Mouse (Mus musculus): ENCODE data around the gene Bahcc1.
A peak's percentile ranks its signal among the peaks of the same experiment; 100 is the strongest.

Gene Bahcc1

DNA sequence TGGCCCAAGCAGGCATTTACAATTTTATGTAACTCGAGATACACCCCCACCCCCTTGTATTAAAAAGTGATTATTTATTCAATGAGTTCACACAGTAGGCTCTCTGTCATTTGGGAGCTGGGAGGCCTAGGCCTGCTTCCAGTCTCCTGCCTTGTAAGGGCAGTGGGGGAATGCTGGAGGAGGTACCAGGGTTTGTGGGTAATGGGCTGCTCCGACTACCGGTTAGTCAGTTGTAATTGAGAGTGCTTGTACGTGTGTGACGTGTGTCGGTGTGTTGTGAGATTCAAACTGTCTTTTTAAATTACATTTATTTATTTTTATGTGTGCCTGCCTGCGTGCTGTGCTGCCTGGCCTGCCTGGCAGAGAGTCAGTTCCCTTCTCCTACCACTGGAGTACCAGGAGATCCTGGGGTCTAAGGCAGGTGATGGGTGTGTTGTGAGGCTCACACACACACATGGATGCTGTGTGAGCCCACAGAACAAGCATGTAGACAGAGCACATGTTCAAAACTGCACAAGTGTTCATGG, 3.8 kb upstream of the Bahcc1 start:
- DNase-seq (ENCODE audit: low spot score), result no peak

DNA sequence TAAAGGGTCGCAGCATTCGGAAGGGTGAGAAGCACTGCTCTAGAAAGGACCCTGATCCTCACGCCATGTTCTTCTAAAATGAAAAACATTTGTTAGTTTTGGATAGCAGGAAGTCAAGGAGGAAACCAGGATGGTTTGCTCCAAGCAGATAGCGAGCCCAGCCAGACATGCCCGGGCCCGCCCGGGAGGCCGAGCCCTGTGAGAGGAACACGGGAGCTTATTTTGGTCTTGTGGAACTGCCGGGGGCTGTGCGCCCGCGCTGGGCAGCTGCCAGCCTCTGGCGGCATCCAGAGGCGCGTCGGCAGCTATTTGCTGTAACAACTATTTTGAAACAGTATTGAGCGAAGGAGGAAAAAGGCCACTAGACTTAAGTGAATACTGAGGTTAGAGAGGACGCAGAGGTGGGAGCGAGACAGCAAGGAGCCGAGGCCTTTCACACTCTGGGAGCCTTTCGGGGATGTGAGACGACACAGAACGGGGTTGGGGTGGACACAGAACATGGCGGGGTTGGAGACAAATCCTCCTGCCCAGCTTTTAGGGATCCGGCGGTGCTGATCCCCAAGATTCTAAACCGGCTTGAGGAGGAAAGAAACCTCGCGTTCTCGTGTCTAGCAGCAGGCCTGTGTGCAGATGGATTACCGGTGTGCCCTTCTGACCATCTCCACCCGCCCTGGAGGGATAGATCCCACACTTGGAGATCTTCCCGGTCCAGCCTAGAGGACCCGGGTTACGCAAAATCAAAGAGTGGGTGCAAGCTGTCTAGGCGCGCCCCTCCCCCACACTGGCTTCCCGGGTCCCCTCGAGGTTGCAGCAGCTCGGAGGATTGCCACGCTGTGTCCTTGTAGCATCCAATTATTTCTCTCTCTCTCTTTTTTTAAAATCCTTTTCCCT, 2.6 kb upstream of the Bahcc1 start:
- DNase-seq (ENCODE audit: low spot score), result no peak

DNA sequence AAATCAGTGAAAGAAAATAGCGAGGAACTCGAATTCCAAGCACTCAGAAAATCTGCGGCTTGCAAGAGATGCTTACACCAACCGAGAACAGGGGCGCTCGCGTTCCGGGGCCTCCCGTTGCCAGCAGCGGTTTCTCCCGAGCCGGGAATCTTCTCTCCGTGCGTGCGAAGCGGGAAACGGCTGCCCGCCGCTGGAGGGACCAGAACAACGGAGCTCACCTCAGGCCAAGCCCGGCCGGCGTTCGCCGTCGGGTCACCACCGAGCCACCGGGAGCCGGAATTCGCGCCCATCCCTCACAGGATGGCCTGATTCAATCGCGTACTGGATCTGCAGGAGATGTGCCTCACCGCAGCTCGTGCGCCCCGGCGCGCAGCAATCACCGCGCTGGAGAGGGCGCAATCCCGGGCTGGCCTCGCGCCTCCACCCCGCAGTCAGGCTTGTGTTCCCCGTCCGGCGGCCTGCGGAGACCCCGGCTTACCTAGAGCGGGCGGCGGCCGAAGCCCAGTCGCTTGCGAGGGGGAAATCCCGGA, 1.8 kb upstream of the Bahcc1 start:
- DNase-seq (ENCODE audit: low spot score), result peak; percentile 62

DNA sequence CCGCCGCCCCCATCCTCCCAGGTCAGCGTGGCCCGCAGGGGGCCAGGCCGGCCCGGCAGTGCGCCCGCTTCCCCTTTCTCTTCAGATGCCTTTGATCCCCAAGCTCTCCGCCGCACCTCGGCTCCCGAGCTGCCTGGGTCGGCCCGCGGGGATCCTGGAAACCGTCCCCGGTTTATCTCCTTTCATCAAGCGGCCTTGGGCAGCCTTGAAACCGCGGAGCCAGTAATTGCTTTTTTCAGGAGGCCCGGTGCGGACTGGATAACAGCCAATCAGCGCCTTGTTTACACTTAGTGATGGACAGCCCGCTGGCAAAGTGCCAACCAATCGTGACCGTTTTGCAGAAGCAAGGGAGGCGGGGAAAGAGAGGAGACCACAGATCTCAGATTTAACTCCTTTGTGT, 1.4 kb upstream of the Bahcc1 start:
- DNase-seq (ENCODE audit: low spot score), result peak; percentile 100

DNA sequence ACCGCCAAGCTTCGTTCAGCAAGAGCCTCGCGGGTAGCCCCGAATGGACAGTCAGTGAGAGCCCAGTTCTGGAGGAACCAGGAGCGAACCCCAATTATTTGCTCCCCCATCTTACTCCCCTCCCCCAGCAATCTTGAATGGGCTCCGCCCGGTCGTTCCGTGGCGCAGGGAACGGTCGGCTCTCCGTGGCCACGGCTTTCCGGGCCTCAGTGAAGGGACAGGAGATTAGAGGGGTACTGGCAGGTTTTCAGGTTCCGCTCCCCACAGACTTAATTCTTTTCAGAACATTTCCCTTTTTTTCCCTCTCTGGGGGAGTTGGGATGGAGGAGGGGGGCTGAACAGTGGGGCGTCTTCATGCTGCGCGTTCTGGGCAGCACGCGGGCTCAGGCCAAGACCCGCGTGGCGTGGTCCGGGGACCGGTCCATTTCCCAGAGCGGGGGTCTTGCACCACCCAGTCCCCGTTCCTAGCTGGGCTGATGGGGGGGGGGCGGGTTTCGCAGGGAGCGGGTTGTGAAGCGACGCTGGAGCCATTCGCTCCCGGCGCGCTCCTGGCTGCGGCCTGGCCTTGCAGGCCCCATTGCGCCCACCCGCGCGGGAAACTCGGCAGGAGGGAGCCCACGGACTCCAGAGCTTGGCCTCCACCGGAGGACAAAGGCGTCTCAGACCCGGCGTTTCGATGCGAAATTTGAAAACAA, 841 bp downstream of the Bahcc1 start:
- DNase-seq (ENCODE audit: low spot score), result no peak

DNA sequence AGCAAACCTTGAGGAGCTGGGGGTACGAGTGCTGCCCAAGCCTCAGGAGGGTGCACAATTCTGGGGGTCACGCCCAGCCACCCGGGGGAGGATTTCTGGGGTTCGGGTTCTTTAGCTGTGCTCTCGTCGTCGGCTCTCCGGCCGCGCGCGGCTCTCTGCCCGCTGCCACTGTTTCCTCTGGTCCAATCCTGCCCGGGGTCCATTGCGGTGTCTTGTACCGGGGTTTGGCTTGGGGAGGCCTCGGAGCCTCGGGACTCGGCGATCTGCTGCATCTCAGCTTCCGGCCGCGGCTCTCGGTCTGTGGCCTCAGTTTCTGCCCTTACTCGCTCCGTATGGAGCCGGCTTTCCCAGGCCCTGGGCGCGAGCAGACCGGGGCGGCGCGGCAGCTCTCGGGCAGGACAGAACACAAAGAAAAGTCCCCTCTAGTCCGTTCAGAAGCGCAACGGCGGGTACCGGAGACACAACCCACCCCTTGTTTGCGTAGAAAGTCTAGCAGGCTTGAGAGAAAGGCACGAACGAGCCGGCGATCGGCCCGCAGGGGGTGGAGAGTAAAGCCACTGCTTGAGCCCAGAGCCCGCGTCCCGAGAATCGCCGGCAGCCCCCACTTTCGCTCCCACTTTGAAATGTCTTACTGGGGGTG, 1.5 kb downstream of the Bahcc1 start:
- DNase-seq (ENCODE audit: low spot score), result no peak

DNA sequence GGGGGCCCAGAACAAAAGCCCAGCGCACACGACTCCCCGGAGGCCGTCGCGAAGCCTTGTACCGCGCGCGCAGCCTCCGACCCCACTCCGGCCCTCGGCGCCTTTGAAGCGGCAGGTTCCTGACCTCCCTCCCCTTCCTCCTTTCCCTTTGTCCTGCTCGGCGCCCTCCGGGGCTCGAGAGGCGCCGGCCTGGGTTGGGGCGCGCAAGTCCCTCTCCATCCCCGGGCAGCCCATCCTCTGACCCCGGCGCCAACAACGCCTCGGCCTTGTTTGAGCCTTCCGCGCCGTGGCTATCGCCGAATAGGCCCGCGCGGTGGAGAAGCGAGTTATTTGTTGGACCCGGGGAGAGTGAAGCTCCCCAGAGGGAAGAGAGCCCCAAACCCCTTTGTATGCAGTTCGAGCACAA, 2.0 kb downstream of the Bahcc1 start:
- DNase-seq (ENCODE audit: low spot score), result no peak

DNA sequence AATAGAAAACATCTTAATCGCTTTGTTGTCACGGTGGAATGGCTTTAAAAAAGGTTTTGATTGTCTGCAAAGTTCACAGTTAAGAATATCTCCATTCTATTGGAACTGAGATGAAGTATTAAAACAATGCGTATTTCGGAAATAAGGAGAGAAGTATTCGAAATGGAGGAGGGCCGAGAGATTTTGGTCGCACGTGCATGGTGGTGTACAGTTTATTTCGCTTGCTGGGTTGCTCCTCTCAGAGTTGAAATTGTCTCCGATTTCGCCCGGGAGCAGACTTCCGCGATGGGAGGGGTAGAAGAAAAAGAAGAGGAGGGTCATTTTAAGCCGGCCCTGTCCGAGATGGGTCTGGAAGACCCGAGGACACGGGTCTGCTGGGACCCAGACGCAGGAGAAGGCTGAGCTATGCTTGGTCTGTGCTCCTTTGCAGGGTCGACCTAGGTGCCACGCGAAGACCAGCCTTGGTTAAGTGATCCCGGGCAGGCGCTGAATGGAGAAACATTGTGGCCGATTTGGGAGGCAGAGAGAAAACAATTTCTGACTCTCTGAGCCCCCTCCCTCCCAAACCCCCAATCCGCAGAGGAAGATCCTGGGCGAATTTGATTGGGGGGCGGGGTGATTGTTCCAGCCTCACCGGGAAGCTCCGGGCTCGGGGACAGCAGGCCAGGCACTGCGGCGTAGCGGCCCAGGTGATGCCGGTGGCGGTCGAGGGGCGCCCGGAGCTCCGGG, 2.8 kb downstream of the Bahcc1 start:
- DNase-seq (ENCODE audit: low spot score), result no peak

DNA sequence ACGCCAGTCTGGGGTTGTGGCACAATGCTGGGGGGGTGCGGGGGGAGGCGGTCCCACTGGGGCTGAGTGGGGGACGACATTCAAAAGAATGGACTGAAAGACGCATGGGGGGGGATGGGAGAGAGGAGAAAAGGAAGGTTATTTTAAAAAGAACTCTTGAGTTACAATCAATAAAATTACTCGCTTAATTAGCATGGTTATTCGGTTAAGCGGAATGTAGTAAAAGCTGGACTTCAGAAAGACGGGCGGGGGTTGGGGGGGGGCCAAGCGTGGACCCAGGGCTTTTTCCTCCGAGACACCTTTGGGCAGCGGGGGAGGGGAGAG, 3.3 kb downstream of the Bahcc1 start:
- DNase-seq (ENCODE audit: low spot score), result no peak

DNA sequence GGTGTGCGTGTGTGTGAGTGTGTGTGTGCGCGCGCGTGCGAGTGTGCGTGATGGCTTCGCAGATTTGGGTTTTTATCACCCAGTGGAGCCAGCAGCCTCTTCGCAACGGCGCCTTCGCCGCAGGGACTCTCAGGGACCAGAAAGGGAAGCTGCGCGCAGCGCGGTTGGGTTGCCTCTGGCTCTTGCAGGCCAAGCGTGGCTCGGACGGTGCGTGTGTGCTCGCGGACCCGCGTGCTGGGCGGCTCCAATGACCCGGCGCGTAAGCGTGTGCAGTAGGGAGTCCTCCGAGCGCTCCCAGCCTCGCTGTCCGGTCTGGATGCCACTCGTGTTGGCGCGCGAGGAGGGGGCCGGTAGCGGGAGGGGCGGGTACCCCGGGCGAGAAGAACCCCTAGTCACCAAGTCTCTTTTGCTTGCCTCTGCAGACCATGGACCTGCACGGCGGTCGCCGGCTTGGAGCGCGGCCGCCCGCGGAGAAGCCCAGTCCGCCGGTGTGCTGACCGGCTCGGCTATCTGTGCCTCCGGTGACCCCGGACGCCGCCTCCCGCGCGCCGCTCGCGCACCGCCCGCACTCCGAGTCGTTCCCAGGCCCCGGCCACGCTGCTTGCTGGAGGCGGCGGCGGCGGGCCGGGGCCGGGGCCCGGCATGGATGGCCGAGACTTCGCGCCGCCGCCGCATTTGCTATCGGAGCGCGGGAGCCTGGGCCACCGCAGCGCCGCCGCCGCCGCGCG, 3.9 kb downstream of the Bahcc1 start:
- DNase-seq (ENCODE audit: low spot score), result no peak

DNA sequence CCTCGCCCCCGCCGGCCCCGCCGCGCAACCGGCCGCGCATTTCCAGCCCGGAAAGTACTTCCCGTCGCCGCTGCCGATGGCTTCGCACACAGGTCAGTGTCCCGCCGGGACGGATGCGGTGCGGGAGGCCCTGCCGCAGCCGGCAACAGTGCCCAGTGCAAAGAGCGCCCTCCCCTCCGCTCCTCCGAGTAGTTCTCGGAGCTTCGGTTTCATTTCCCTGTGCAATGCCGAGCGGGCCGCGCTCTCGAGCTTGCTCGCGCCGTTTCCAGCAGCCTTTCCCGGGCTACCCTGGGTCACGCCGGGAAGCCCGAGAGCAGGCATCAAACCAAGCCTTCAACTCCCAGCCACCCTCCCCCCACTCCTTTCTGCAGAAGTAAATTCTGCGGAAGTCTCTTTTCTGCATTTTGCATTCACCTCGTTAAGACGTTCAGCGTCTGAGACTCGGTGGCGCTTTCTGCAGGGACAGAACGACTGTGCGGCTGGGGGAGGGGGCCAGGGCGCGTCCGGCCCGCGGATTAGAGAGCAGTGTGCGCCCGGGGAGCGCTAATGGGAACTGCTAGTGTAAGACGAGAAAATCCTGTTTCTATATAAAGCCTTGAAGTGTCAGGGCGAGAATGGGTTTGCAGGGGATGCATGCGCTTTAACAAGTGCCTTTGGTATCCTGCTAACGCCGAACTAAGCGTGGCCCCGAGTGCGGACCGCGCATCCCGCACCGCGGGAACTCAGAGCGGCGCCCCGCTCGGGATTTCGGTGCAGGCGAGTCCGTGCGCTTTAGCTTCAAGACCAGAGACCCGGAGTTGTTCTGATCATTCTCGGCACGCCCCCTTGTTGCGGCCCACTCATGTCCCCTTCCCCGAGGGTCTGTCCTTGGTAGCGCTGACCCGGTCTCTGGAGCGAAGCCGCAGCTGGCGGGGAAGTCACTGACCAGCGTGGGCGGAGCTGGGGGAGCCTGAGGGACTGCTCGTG, 4.7 kb downstream of the Bahcc1 start:
- DNase-seq (ENCODE audit: low spot score), result peak; percentile 61

DNA sequence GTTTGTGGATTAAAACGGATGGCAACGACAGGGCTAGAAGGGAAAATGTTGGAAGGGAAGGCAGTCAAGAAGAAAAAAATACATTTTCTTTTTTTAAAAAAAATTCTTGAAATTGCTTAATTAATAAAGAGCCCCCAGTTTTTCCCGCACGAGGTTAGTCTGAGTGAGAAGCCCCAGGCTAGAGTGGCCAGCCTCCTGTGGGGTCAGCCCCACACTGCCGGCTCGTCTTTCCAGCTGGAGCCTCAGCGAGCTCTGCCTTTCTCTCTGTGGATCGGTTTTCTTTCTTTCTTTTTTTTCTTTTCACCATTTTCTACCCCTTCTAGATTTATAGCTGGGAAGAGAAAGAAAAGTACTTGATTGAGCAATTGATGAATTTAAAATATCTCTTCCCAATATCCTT, 5.6 kb downstream of the Bahcc1 start:
- no peak for DNase-seq (ENCODE audit: low spot score)

DNA sequence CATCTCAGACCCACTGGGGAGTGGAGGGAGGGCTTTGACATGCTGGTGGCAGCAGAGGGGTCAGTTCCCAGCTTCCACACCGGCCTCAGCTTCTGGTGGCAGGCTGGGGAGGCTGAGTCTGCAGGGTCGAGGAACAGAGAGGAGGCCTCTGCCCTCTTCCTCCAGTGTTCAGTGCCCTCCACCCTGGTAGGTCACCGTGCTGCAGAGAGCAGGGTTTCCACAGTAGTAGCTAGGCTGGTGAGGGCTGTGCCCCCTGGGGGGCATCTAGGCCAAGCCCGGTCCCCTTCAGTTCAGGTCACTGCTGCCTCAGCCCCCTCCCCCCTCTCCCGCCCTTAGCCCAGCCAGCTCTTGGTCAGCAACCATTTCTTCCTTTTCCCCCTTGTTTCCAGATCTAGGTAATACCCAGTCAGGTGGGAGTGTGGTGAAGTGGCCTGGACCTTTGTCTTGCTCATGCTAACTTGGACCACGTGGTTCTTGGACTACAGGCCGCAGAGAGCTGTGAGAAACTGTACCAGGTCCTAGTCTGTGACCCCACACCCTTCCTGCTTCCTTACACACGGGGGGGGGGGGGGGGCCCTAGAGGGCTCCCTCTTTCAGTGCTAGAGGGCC, 6.1 kb downstream of the Bahcc1 start:
- no peak for DNase-seq (ENCODE audit: low spot score)

DNA sequence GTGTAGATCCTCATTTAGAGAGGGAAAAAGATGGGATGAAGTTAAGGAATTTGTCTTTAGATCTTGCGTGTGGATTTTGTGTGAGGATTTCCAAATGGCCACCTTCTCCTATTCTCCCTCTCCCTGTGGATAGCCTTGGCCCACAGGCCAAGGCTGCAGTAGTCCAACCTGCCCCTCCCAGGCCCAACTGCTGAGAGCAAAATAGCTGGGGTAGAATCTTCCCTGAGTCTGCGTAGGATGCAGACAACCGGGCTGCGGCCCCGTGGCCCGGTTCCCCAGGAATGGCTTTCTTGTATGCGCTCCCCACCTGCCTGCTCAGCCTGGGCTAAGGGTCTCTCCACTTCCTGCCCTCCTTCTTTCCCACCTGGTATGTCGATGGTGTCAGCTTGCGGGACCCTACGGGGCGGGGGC, 6.8 kb downstream of the Bahcc1 start:
- no peak for DNase-seq (ENCODE audit: low spot score)

DNA sequence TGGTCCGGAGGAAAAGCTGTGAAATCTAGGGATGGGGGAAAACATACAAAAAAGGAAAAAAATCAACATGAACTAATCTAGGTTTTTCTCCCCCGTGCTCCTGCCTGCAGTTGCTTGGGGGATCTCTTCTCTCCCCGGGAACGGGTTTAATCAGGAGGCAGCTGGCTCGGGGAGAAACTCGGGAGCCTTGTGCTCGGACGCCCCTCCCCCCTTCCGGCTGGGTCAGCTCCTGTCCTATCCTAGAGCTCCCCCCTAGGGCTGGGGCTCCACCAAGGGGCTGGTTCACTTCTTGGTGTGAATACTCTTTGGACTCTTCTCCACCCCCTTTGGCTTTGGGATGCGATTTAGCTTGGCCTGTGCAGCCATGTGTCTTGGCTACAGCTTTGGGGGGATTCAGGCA, 7.5 kb downstream of the Bahcc1 start:
- DNase-seq (ENCODE audit: low spot score), result no peak

DNA sequence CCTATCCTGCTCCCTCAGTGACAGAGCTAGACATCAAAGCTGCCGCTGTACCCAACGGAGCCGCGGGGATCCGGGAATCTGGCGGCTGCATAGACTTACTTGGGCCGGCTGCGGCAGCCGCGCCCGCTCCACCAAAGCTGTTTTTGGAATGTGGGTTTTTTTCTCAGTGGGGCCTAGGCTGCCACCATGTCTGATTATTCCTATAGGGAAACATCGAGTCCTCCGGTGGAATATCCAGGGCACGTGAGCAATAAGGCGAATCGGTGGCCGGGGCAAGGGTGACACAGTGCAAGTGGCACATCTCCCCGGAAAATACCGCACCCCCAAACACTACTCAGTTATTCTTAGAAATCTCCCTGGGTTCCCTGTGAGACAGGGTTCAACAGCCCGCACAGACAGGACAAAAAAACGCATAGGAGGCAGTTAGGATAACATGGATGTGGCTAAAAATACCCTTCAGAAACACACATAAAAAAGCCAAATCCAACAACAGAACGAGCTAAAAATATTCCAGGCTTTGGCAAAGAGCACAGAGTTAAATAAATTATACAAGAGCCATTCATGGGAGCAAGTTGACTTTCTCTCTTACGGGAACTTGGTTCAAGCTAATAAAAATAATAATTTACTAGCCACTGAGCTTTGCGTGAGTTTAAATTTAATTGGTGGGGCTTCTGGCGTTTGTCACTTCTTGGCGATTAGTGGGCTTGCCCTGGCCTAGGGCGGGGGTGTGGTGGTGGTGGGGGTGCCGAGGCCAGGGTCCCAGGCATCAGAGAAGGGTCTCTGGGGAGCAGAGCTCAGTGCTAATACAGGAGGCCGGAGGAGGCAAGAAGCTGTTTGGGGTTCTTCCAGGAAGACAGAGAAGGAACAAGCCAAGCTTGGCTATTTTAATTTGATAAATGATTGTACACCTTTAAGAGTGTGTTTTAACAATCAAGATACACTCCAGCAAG, 8.5 kb downstream of the Bahcc1 start:
- DNase-seq (ENCODE audit: low spot score), result no peak

DNA sequence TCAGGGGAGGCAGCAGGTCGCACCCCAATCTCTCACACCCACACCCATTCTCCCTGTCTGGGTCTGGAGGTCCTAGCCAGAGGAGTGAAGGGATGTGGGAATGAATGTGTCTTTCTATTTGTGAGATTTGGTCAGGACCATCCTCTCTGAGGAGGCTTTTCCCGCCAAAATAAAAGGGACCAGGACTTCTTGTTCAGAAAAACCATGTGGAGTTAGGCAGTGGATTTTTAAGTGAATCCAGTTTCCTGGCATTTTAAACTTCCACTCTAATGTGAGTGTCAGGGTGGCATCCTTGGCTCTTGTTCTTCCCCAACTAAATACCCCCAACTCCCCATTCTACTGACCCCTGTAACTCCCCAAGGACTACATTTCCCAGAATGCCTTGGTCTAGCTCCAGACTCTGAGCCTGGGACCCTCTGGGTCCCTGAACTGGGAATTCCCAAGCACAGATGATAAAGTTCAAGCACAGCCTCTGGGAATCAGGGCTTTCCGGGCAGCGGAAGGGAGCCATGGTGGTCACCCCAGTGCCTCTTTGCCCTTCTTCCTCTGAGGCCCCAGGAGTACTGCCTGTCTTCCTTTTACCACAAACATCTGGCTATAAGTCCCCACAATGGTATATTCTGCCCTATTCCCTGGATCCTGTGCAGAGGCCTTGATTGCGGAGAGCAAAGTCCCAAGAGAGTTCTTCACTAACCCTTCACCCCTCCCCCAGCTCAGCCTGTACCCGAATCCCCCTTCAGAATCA, 9.4 kb downstream of the Bahcc1 start:
- no peak for DNase-seq (ENCODE audit: low spot score)

All from ovary, postnatal 14 days (tissue).